Mouse (Mus musculus) E14TG2a.4 (cell line): ENCODE measurements around the gene Atrip.

Experiments
- H3K27me3 ChIP-seq: 2 replicates; pipeline ENCODE4 v1.6.1; 2014; ENCODE audit warnings: low read length, control low read depth; ENCODE audit not compliant: insufficient read depth
- H3K36me3 ChIP-seq: 2 replicates; pipeline ENCODE4 v1.6.1; 2014; ENCODE audit warnings: low read length, control low read depth; ENCODE audit not compliant: insufficient read depth
- H3K4me1 ChIP-seq: replicated peaks from 2 replicates; pipeline ENCODE4 v1.6.1; 2014; ENCODE audit warnings: low read depth, low read length, control low read depth
- H3K4me3 ChIP-seq: replicated peaks from 2 replicates; pipeline ENCODE4 v1.5.1; 2014; ENCODE audit warnings: mild to moderate bottlenecking, low read length
- H3K9me3 ChIP-seq: 2 replicates; pipeline ENCODE4 v1.6.1; 2014; ENCODE audit warnings: low read length, control low read depth
- CTCF ChIP-seq: conservative IDR thresholded peaks from 2 replicates; pipeline ENCODE4 v1.5.1; 2014; ENCODE audit warnings: low read length
- NANOG ChIP-seq: IDR thresholded peaks from 2 replicates; pipeline ENCODE4 v1.6.1; 2014; ENCODE audit warnings: borderline replicate concordance, low read length, mixed read lengths
- POU5F1 ChIP-seq: IDR thresholded peaks from 2 replicates; pipeline ENCODE4 v1.6.1; 2014; ENCODE audit warnings: low read length, borderline replicate concordance

Gene Atrip

GRCm38 (mm10) chr9:109015397-109015796 lies 58.5 kb downstream of the Atrip start:
- TF ChIP-seq POU5F1: no peak
- no peak for TF ChIP-seq NANOG
- no peak for TF ChIP-seq CTCF

GRCm38 (mm10) chr9:109010316-109010690 lies 63.6 kb downstream of the Atrip start:
- Histone ChIP-seq H3K9me3 (no peaks in the 10 kb centered on the region), H3K36me3 (no peaks in the 10 kb centered on the region), H3K4me1 (peaks cover 36% of the 10 kb centered on the region), H3K27me3 (no peaks in the 10 kb centered on the region), H3K4me3 (no peak overlapping the region)
- TF ChIP-seq POU5F1 (no peak), CTCF (no peak), NANOG (no peak)

More at GRCm38 (mm10) chr9:109015397-109015796, 58.5 kb downstream of the Atrip start:
- no peak overlapping the region for H3K4me3 ChIP-seq
- H3K9me3 ChIP-seq: no peaks in the 10 kb centered on the region
- H3K27me3 ChIP-seq: no peaks in the 10 kb centered on the region
- H3K4me1 ChIP-seq: 0 out of 2 replicates have a peak, but pooled peaks cover 4% of the 10 kb centered on the region
- no peaks in the 10 kb centered on the region for H3K36me3 ChIP-seq

- TF ChIP-seq NANOG (no peak), POU5F1 (no peak), CTCF (no peak)
- Histone ChIP-seq H3K27me3 (no peaks in the 10 kb centered on the region), H3K36me3 (no peaks in the 10 kb centered on the region), H3K9me3 (no peaks in the 10 kb centered on the region), H3K4me3 (0 out of 2 replicates have a peak overlapping the region, but pooled peaks have one; percentile 6), H3K4me1 (peaks cover 37% of the 10 kb centered on the region)
Measured at GRCm38 (mm10) chr9:109009636-109010315, 64.1 kb downstream of the Atrip start.

GRCm38 (mm10) chr9:109008994-109009635 lies 64.8 kb downstream of the Atrip start:
- TF ChIP-seq POU5F1: no peak
- TF ChIP-seq NANOG: no peak
- no peak for TF ChIP-seq CTCF
- Histone ChIP-seq H3K27me3 (no peaks in the 10 kb centered on the region), H3K9me3 (no peaks in the 10 kb centered on the region), H3K4me1 (peaks cover 37% of the 10 kb centered on the region), H3K36me3 (no peaks in the 10 kb centered on the region), H3K4me3 (no peak overlapping the region)

GRCm38 (mm10) chr9:109008081-109008480 lies 65.8 kb downstream of the Atrip start:
- TF ChIP-seq NANOG: no peak
- Histone ChIP-seq H3K4me1 (peaks cover 37% of the 10 kb centered on the region), H3K36me3 (no peaks in the 10 kb centered on the region), H3K27me3 (no peaks in the 10 kb centered on the region), H3K4me3 (no peak overlapping the region), H3K9me3 (no peaks in the 10 kb centered on the region)
